Mouse (Mus musculus): ENCODE measurements around the gene Slc35c2. TPM values are rescaled to one million over a fixed set of nuclear protein-coding genes. Genes with fewer than 3 reads are reported as not detected.

The Slc35c2 gene
- polyA plus RNA-seq, 1 experiment, result 82.3 TPM

DNA sequence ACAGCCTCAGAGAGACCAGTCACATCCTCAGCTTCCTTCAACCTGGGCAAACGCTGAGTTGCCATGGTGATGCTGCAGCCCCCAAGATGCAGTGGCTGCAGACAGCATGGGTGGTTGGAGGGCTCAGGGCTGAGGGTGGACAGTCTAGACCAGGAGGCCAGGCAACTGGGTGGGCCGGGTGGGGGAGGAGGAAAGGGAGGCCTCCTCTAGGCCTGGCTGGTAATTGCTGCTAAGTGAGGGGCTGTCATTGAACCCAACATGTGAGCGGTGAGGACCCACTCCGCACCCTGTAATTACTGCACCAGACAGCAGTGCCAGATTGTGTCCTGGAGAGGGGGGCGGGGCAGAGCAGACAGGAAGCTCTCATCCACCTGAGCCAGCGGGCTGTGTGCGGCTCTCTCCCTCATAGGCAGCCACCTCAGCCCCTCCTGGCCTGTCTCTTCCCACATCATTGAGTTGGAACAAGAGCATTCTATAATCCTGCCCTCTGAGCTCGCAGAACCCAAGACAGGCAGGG is 12.5 kb downstream of the Slc35c2 start:
- TF ChIP-seq CTCF (IDR thresholded peaks at IDR 0.05; ENCODE audit: borderline replicate concordance, control insufficient read depth, extremely low read depth, insufficient read depth, low read length, poor library complexity) (no peak), POLR2A (IDR thresholded peaks at IDR 0.05; ENCODE audit: control insufficient read depth, extremely low read depth, insufficient read depth, low read length, poor library complexity) (no peak)
- WGBS, result 85% methylated on average over 8 of the region's 8 CpGs

DNA sequence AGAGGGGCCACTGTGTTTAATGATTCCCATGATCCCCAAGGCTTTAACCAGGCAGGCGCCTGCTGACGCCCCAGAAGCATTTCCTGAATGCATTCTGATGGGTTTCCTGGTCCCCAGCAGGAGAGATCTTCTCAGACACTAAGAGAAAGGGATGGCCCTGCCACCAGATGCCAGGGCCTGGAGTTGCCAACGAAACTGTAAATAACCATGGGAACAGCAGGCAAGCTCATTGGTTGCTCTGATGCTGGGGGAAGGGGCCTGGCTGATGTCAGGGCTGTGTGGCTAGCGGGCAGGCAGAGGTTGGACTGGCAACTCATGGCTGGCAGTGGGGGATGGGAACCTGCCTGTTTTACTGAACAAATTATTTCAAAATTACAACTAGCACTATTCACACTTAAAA is 14.1 kb downstream of the Slc35c2 start:
- no peak for TF ChIP-seq POLR2A (IDR thresholded peaks at IDR 0.05; ENCODE audit: control insufficient read depth, extremely low read depth, insufficient read depth, low read length, poor library complexity)
- TF ChIP-seq CTCF (IDR thresholded peaks at IDR 0.05; ENCODE audit: borderline replicate concordance, control insufficient read depth, extremely low read depth, insufficient read depth, low read length, poor library complexity), result no peak
- WGBS, result 63% methylated on average over 4 of the region's 4 CpGs
- Histone ChIP-seq H3K4me3 (ENCODE audit: control insufficient read depth, insufficient read depth, low read length) (no peak overlapping the region), H3K27me3 (ENCODE audit: control insufficient read depth, insufficient read depth, low read length) (no peaks in the 10 kb centered on the region), H3K4me1 (replicated peaks; ENCODE audit: control insufficient read depth, insufficient read depth, low read length) (no peaks in the 10 kb centered on the region), H3K27ac (ENCODE audit: control insufficient read depth, insufficient read depth, low read length) (no peak overlapping the region), H3K36me3 (ENCODE audit: control insufficient read depth, insufficient read depth, low read length) (no peaks in the 10 kb centered on the region)
- DNase-seq, result no peak

More for the DNA sequence above, 12.5 kb downstream of the Slc35c2 start:
- no peaks in the 10 kb centered on the region for H3K27me3 ChIP-seq (ENCODE audit: control insufficient read depth, insufficient read depth, low read length)
- H3K4me3 ChIP-seq (ENCODE audit: control insufficient read depth, insufficient read depth, low read length), result no peak overlapping the region
- DNase-seq, result no peak
- no peak overlapping the region for H3K27ac ChIP-seq (ENCODE audit: control insufficient read depth, insufficient read depth, low read length)
- no peaks in the 10 kb centered on the region for H3K4me1 ChIP-seq (replicated peaks; ENCODE audit: control insufficient read depth, insufficient read depth, low read length)
- H3K36me3 ChIP-seq (ENCODE audit: control insufficient read depth, insufficient read depth, low read length), result no peaks in the 10 kb centered on the region

DNA sequence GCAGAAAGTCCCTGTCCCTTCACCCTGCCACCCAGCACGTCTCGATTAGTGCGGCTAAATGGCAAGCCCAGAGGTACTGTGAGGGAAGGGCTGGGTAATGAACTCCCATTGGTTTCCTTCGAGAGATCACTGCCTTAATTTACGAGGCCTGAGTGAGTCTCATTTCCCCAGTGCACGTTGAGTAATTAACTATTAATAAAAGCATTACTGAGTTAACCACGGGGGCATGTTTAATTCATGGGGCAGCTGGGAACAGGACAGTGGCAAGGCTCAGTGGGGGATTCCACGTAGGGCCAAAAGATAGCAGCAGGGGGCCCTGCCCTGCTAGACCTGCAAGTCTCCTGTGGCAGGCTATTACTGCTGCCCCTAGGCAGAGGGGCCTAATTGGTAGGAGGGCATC is 16.3 kb downstream of the Slc35c2 start:
- 37% methylated on average over 8 of the region's 8 CpGs for WGBS
- Histone ChIP-seq H3K27me3 (ENCODE audit: control insufficient read depth, insufficient read depth, low read length) (no peaks in the 10 kb centered on the region), H3K4me1 (replicated peaks; ENCODE audit: control insufficient read depth, insufficient read depth, low read length) (no peaks in the 10 kb centered on the region), H3K4me3 (ENCODE audit: control insufficient read depth, insufficient read depth, low read length) (no peak overlapping the region), H3K36me3 (ENCODE audit: control insufficient read depth, insufficient read depth, low read length) (no peaks in the 10 kb centered on the region), H3K27ac (ENCODE audit: control insufficient read depth, insufficient read depth, low read length) (no peak overlapping the region)
- TF ChIP-seq POLR2A (IDR thresholded peaks at IDR 0.05; ENCODE audit: control insufficient read depth, extremely low read depth, insufficient read depth, low read length, poor library complexity), result no peak
- TF ChIP-seq CTCF (IDR thresholded peaks at IDR 0.05; ENCODE audit: borderline replicate concordance, control insufficient read depth, extremely low read depth, insufficient read depth, low read length, poor library complexity), result no peak
- DNase-seq, result no peak

DNA sequence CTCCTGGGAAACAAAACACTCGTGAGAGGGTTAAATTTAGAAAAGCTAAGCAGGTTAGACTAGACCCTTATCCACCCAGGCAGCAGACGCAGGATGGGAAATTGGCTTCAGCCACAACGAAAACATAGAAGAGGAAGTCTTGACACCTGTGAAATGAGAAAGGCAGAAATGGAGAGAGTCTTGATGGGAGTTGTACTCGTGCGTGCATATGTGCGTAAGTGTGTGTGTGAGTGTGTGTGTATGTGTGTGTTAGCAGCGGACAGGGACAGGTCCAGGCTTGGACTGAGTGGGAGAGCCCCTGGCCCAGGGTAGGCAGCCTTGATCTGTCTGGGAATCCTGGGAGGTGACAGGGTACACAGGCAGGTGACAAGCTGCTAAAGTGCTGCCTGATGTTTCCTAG is 16.8 kb downstream of the Slc35c2 start:
- no peaks in the 10 kb centered on the region for H3K4me1 ChIP-seq (replicated peaks; ENCODE audit: control insufficient read depth, insufficient read depth, low read length)
- H3K27me3 ChIP-seq (ENCODE audit: control insufficient read depth, insufficient read depth, low read length), result no peaks in the 10 kb centered on the region
- no peaks in the 10 kb centered on the region for H3K36me3 ChIP-seq (ENCODE audit: control insufficient read depth, insufficient read depth, low read length)
- no peak for TF ChIP-seq CTCF (IDR thresholded peaks at IDR 0.05; ENCODE audit: borderline replicate concordance, control insufficient read depth, extremely low read depth, insufficient read depth, low read length, poor library complexity)
- no peak for TF ChIP-seq POLR2A (IDR thresholded peaks at IDR 0.05; ENCODE audit: control insufficient read depth, extremely low read depth, insufficient read depth, low read length, poor library complexity)
- DNase-seq, result no peak
- H3K4me3 ChIP-seq (ENCODE audit: control insufficient read depth, insufficient read depth, low read length), result no peak overlapping the region
- WGBS, result 5% methylated on average over 7 of the region's 7 CpGs
- H3K27ac ChIP-seq (ENCODE audit: control insufficient read depth, insufficient read depth, low read length), result no peak overlapping the region

DNA sequence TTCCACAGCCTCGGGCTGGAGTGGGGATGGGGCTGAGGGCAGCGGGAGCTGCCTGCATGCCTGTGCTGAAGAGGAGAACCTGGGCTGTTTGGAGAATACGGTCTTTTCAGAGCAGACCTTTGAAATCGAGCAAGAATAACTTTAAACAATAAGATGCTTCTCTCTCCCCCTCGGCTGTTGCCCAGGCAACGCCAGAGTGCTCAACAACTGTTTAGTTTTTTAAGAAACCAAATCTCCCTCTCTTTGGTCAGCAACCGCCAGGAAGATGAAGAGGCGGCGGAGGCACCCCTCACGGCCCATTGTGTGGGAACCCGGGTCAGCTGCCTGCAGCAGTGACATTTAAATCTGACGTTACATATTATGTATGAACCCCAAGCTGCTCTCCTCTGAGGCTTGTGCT is 20.9 kb downstream of the Slc35c2 start:
- no peak for DNase-seq
- H3K27me3 ChIP-seq (ENCODE audit: control insufficient read depth, insufficient read depth, low read length), result no peaks in the 10 kb centered on the region
- no peaks in the 10 kb centered on the region for H3K36me3 ChIP-seq (ENCODE audit: control insufficient read depth, insufficient read depth, low read length)
- no peak overlapping the region for H3K4me3 ChIP-seq (ENCODE audit: control insufficient read depth, insufficient read depth, low read length)
- TF ChIP-seq CTCF (IDR thresholded peaks at IDR 0.05; ENCODE audit: borderline replicate concordance, control insufficient read depth, extremely low read depth, insufficient read depth, low read length, poor library complexity), result no peak
- no peak for TF ChIP-seq POLR2A (IDR thresholded peaks at IDR 0.05; ENCODE audit: control insufficient read depth, extremely low read depth, insufficient read depth, low read length, poor library complexity)
- H3K4me1 ChIP-seq (replicated peaks; ENCODE audit: control insufficient read depth, insufficient read depth, low read length), result peaks cover 4% of the 10 kb centered on the region; the same call in 1 of the 2 replicates
- 41% methylated on average over 12 of the region's 12 CpGs for WGBS
- no peak overlapping the region for H3K27ac ChIP-seq (ENCODE audit: control insufficient read depth, insufficient read depth, low read length)

DNA sequence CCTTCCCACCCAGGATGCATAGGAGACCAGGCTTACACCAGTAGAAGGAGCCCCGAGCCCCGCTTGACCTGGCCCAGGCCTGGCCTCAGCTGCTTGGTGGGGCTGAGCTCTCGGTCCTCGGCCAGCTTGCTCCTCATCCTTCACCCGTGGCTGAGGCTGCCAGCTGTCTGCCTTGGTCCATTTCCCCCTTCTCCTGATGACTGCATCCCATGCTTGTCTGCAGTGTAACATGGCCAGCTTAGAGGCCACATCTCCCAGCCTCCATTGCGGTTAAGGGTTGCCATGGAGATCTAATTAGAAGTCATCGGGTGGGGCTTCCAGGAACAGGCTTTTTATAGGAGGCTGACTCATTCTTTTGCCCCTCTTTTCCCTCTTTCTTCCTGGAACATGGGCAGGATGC is 23.8 kb downstream of the Slc35c2 start:
- no peaks in the 10 kb centered on the region for H3K36me3 ChIP-seq (ENCODE audit: control insufficient read depth, insufficient read depth, low read length)
- H3K27ac ChIP-seq (ENCODE audit: control insufficient read depth, insufficient read depth, low read length), result no peak overlapping the region
- no peak for TF ChIP-seq CTCF (IDR thresholded peaks at IDR 0.05; ENCODE audit: borderline replicate concordance, control insufficient read depth, extremely low read depth, insufficient read depth, low read length, poor library complexity)
- TF ChIP-seq POLR2A (IDR thresholded peaks at IDR 0.05; ENCODE audit: control insufficient read depth, extremely low read depth, insufficient read depth, low read length, poor library complexity), result no peak
- no peak overlapping the region for H3K4me3 ChIP-seq (ENCODE audit: control insufficient read depth, insufficient read depth, low read length)
- 73% methylated on average over 7 of the region's 7 CpGs for WGBS
- peaks cover 4% of the 10 kb centered on the region; the same call in 1 of the 2 replicates for H3K4me1 ChIP-seq (replicated peaks; ENCODE audit: control insufficient read depth, insufficient read depth, low read length)
- DNase-seq, result no peak
- no peaks in the 10 kb centered on the region for H3K27me3 ChIP-seq (ENCODE audit: control insufficient read depth, insufficient read depth, low read length)
